ENCODE assay signal across 24 mouse cellular contexts in the genomic region with DNA sequence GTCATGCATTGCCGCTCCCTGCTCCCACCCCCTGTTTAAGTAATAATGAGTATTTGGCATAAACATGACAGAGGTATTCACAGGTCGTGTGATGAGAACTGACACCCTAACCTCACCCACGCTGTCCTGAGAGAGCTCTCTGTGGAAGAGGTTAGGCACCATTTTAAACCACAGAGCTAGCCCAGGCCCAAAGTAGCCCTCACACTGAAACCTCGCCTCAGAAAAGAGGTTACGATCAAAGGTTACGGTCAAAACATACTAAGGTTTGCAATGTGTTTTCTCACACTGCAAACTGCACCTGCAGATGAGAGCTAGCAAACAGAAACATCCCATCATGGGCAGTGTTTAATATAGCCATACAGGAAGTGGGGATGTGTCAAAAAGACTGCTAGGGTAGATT.
DNase-seq lines count a peak whose midpoint lies in the region; ATAC-seq lines count a peak whose summit lies in the region.
"Had no signal": no experiment of that assay in that cellular context is flagged by ENCODE, and none has a peak within 500 bp of the region (broad histone marks: within the 10 kb centered on the region; RNA-seq: fewer than 3 reads in every experiment).

No protein-coding gene starts in this region.

- WGBS in heart, embryonic 11.5 days (ENCODE audit: insufficient replicate concordance) = 81% methylated on average over 6 of the region's 6 CpGs
- 85% methylated on average over 6 of the region's 6 CpGs for WGBS in hindbrain, embryonic 10.5 days

- no peak overlapping the region for H3K27ac ChIP-seq in heart, embryonic 11.5 days (ENCODE audit: low read depth, low read length)
- H3K27ac ChIP-seq in hindbrain, embryonic 10.5 days = no peak overlapping the region
- H3K27ac ChIP-seq: embryonic facial prominence, embryonic 10.5 days; embryonic facial prominence, embryonic 12.5 days; forebrain, embryonic 13.5 days; forebrain, embryonic 15.5 days had no signal

- DNase-seq in heart, adult 11 months = peak; percentile 77
- DNase-seq in induced T-regulatory cell, adult 2 months (ENCODE audit: low read depth) = peak; percentile 33
- no peak for DNase-seq in frontal cortex, postnatal 14 days (ENCODE audit: low spot score in 2 of 2)
- no peak for DNase-seq in hindbrain, embryonic 10.5 days (ENCODE audit: low spot score)
- DNase-seq: adrenal gland, adult 8-10 months; adrenal gland, postnatal 14 days; adrenal gland, postnatal 36 days; B cell, adult 2 months; cerebellum, adult 11-12 months; cerebellum, adult 2 months; cerebellum, adult 9-10 months; cerebellum, postnatal 10 days; cerebellum, postnatal 25 days had no signal

- no peak overlapping the region for H3K4me2 ChIP-seq in heart, embryonic 11.5 days
- H3K4me2 ChIP-seq: embryonic facial prominence, embryonic 12.5 days; forebrain, embryonic 13.5 days; forebrain, embryonic 15.5 days had no signal

- no peaks in the 10 kb centered on the region for H3K4me1 ChIP-seq in heart, embryonic 11.5 days (ENCODE audit: control insufficient read depth, insufficient read depth, low read length)
- no peaks in the 10 kb centered on the region for H3K4me1 ChIP-seq in hindbrain, embryonic 10.5 days (replicated peaks)
- H3K4me1 ChIP-seq: embryonic facial prominence, embryonic 10.5 days; embryonic facial prominence, embryonic 12.5 days; forebrain, embryonic 13.5 days; forebrain, embryonic 15.5 days had no signal

- no peaks in the 10 kb centered on the region for H3K36me3 ChIP-seq in heart, embryonic 11.5 days (ENCODE audit: control insufficient read depth, insufficient read depth, low read length)
- no peaks in the 10 kb centered on the region; the same call in 1 of the 2 replicates for H3K36me3 ChIP-seq in hindbrain, embryonic 10.5 days
- H3K36me3 ChIP-seq: embryonic facial prominence, embryonic 10.5 days; embryonic facial prominence, embryonic 12.5 days; forebrain, embryonic 15.5 days; G1E had no signal

- H3K27me3 ChIP-seq in heart, embryonic 11.5 days (ENCODE audit: control insufficient read depth, insufficient read depth, low read length) = no peaks in the 10 kb centered on the region
- no peaks in the 10 kb centered on the region for H3K27me3 ChIP-seq in hindbrain, embryonic 10.5 days (ENCODE audit: insufficient read depth, poor library complexity, severe bottlenecking)
- H3K27me3 ChIP-seq: CH12.LX; embryonic facial prominence, embryonic 12.5 days; forebrain, embryonic 13.5 days; forebrain, embryonic 15.5 days; Patski had no signal

- H3K9ac ChIP-seq in heart, embryonic 11.5 days (ENCODE audit: low read depth, low read length) = no peak overlapping the region
- H3K9ac ChIP-seq: embryonic facial prominence, embryonic 12.5 days; forebrain, embryonic 13.5 days; forebrain, embryonic 15.5 days had no signal

- H3K4me3 ChIP-seq in heart, embryonic 11.5 days (ENCODE audit: low read depth, low read length) = no peak overlapping the region
- H3K4me3 ChIP-seq in hindbrain, embryonic 10.5 days = no peak overlapping the region
- H3K4me3 ChIP-seq: embryonic facial prominence, embryonic 10.5 days; embryonic facial prominence, embryonic 12.5 days; forebrain, embryonic 13.5 days; forebrain, embryonic 15.5 days had no signal

- no peak for ATAC-seq in heart, embryonic 11.5 days (replicated peaks; ENCODE audit: insufficient number of reproducible peaks, low FRiP score, low TSS enrichment)
- peak; percentile 61; the same call in 1 of the 2 replicates for ATAC-seq in monocyte, adult 5-6 weeks (replicated peaks; ENCODE audit: insufficient number of reproducible peaks, low FRiP score, low TSS enrichment, poor library complexity, severe bottlenecking)
- ATAC-seq: activated CD4-positive, CD25-positive, alpha-beta regulatory T cell, adult 4 months; CD4-positive, CD25-positive, alpha-beta regulatory T cell, adult 4 months; forebrain, embryonic 13.5 days; forebrain, embryonic 15.5 days; Patski had no signal

- H3K9me3 ChIP-seq in heart, embryonic 11.5 days (replicated peaks; ENCODE audit: control insufficient read depth, low read length) = no peaks in the 10 kb centered on the region
- no peaks in the 10 kb centered on the region for H3K9me3 ChIP-seq in hindbrain, embryonic 10.5 days
- H3K9me3 ChIP-seq: embryonic facial prominence, embryonic 10.5 days; embryonic facial prominence, embryonic 12.5 days; forebrain, embryonic 13.5 days; forebrain, embryonic 15.5 days had no signal

Comparison
In these comparisons a context has a peak if more than half of its experiments do, and no peak if none do; other contexts are left out.
1. DNase-seq: peak in heart, adult 11 months (single experiment) and induced T-regulatory cell, adult 2 months (single experiment); none in frontal cortex, postnatal 14 days (0 of 2) and hindbrain, embryonic 10.5 days (single experiment).